Mouse (Mus musculus) myocyte (in vitro differentiated cells): ENCODE data around the gene Gm45140. TPM values are rescaled to one million over a fixed set of nuclear protein-coding genes. Genes with fewer than 3 reads are reported as not detected.

ENCODE experiments used
- H3K27me3 ChIP-seq: one replicate; pipeline ENCODE4 v1.6.1; 2011; ENCODE audit not compliant: control insufficient read depth, insufficient read depth, insufficient read length
- H3K36me3 ChIP-seq: one replicate; pipeline ENCODE4 v1.6.1; 2011; ENCODE audit not compliant: control insufficient read depth, insufficient read depth
- H3K4me2 ChIP-seq: one replicate; pipeline ENCODE4 v1.6.1; 2011; ENCODE audit warnings: low read depth, control low read depth
- H3K4me3 ChIP-seq: one replicate; pipeline ENCODE4 v1.5.1; 2011; ENCODE audit warnings: mild to moderate bottlenecking, control low read depth, moderate library complexity
- H3K79me2 ChIP-seq: one replicate; pipeline ENCODE4 v1.6.1; 2011; ENCODE audit not compliant: control insufficient read depth, insufficient read depth
- H3ac ChIP-seq: one replicate; pipeline ENCODE4 v1.6.1; 2011; ENCODE audit not compliant: control insufficient read depth, insufficient read length
- CEBPB ChIP-seq: IDR thresholded peaks from 2 replicates; pipeline ENCODE4 v1.6.1; 2011; ENCODE audit warnings: mild to moderate bottlenecking, moderate library complexity; ENCODE audit not compliant: poor library complexity, insufficient read depth, severe bottlenecking
- E2F4 ChIP-seq: IDR thresholded peaks from one replicate; pipeline ENCODE4 v1.6.1; 2011; ENCODE audit warnings: mild to moderate bottlenecking, control low read depth, moderate library complexity; ENCODE audit not compliant: insufficient read depth
- MAX ChIP-seq: IDR thresholded peaks from one replicate; pipeline ENCODE4 v1.6.1; 2011; ENCODE audit warnings: low read depth, mild to moderate bottlenecking, control low read depth
- MYOD1 ChIP-seq, 3 experiments: IDR thresholded peaks; one replicate each; pipeline ENCODE4 v1.6.1; 2011; ENCODE audit warnings: control low read depth in 2 of 3, low read depth in 2 of 3, mild to moderate bottlenecking in 2 of 3, moderate library complexity in 1 of 3; ENCODE audit not compliant: insufficient read length in 2 of 3, control insufficient read depth in 1 of 3
- MYOG ChIP-seq, 3 experiments: IDR thresholded peaks; one replicate each; pipeline ENCODE4 v1.6.1; 2011; ENCODE audit warnings: control low read depth in 2 of 3, low read depth in 2 of 3, mild to moderate bottlenecking in 2 of 3; ENCODE audit not compliant: insufficient read length in 2 of 3, control insufficient read depth in 1 of 3, insufficient read depth in 1 of 3
- POLR2A ChIP-seq: IDR thresholded peaks from one replicate; pipeline ENCODE4 v1.6.1; 2011; ENCODE audit warnings: low read depth, mild to moderate bottlenecking, control low read depth, moderate library complexity; ENCODE audit not compliant: insufficient read length
- POLR2AphosphoS2 ChIP-seq: IDR thresholded peaks from one replicate; pipeline ENCODE4 v1.6.1; 2011; ENCODE audit warnings: low read depth, control low read depth; ENCODE audit not compliant: insufficient read length
- REST ChIP-seq: IDR thresholded peaks from one replicate; pipeline ENCODE4 v1.6.1; 2011; ENCODE audit warnings: mild to moderate bottlenecking, control low read depth, moderate library complexity; ENCODE audit not compliant: insufficient read depth, insufficient read length
- SRF ChIP-seq: IDR thresholded peaks from one replicate; pipeline ENCODE4 v1.6.1; 2011; ENCODE audit warnings: low read depth; ENCODE audit not compliant: control insufficient read depth, insufficient read length
- TCF12 ChIP-seq: IDR thresholded peaks from one replicate; pipeline ENCODE4 v1.6.1; 2011; ENCODE audit warnings: mild to moderate bottlenecking, control low read depth; ENCODE audit not compliant: poor library complexity, insufficient read depth, severe bottlenecking
- TCF3 ChIP-seq: IDR thresholded peaks from one replicate; pipeline ENCODE4 v1.6.1; 2011; ENCODE audit warnings: low read depth, control low read depth; ENCODE audit not compliant: insufficient read length
- USF1 ChIP-seq: IDR thresholded peaks from one replicate; pipeline ENCODE4 v1.6.1; 2011; ENCODE audit warnings: low read depth, mild to moderate bottlenecking, control low read depth, moderate library complexity
- polyA plus RNA-seq: library from polyadenylated mRNA; unstranded; fragments of >200 nt; fragmentation: generic; extraction: Trizol; gene quantifications from one replicate; pipeline ENCODE4 v1.2.1, GENCODE M21; 2012; ENCODE audit warnings: missing spikeins

Gm45140 gene
- polyA plus RNA-seq, 1 experiment, result 2.6 TPM

- H3K4me2 ChIP-seq, result no peak overlapping the region
- no peaks in the 10 kb centered on the region for H3K79me2 ChIP-seq
- no peaks in the 10 kb centered on the region for H3K36me3 ChIP-seq
- no peak overlapping the region for H3ac ChIP-seq
- no peaks in the 10 kb centered on the region for H3K27me3 ChIP-seq
- no peak for TF ChIP-seq POLR2A
- no peak for TF ChIP-seq MYOD1 (IDR thresholded peaks at IDR 0.05; ENCODE audit: control insufficient read depth in 1 of 3, insufficient read length in 2 of 3, low read depth in 2 of 3)
- no peak for TF ChIP-seq MYOG (IDR thresholded peaks at IDR 0.05; ENCODE audit: control insufficient read depth in 1 of 3, insufficient read depth in 1 of 3, insufficient read length in 2 of 3, low read depth in 2 of 3)
- TF ChIP-seq POLR2AphosphoS2, result no peak
- no peak for TF ChIP-seq MAX
- no peak for TF ChIP-seq TCF12
- TF ChIP-seq E2F4, result no peak
- TF ChIP-seq SRF, result no peak
- TF ChIP-seq TCF3, result no peak
- TF ChIP-seq REST, result no peak
- no peak for TF ChIP-seq CEBPB
- H3K4me3 ChIP-seq, result no peak overlapping the region
Measured at GRCm38 (mm10) chr6:87779174-87780165, 56.1 kb downstream of the Gm45140 start.

- Histone ChIP-seq H3K79me2 (no peaks in the 10 kb centered on the region), H3K27me3 (no peaks in the 10 kb centered on the region), H3K36me3 (no peaks in the 10 kb centered on the region), H3K4me2 (no peak overlapping the region), H3ac (no peak overlapping the region), H3K4me3 (no peak overlapping the region)
- TF ChIP-seq TCF12, result no peak
- no peak for TF ChIP-seq REST
- TF ChIP-seq USF1, result no peak
- TF ChIP-seq MYOD1 (IDR thresholded peaks at IDR 0.05; ENCODE audit: control insufficient read depth in 1 of 3, insufficient read length in 2 of 3, low read depth in 2 of 3), result no peak
Measured at GRCm38 (mm10) chr6:87778294-87779173, 57.1 kb downstream of the Gm45140 start.

GRCm38 (mm10) chr6:87777842-87778241, 57.8 kb downstream of the Gm45140 start, which contains the start of gene Gp9:
Gp9 (plus strand) TSS chr6:87778072.
- Histone ChIP-seq H3K4me2 (no peak within 1 kb of the TSS), H3K36me3 (no peaks in the 10 kb centered on the region), H3K27me3 (no peaks in the 10 kb centered on the region), H3K4me3 (no peak within 1 kb of the TSS), H3K79me2 (no peaks in the 10 kb centered on the region), H3ac (no peak within 1 kb of the TSS)
- TF ChIP-seq MYOG (IDR thresholded peaks at IDR 0.05; ENCODE audit: control insufficient read depth in 1 of 3, insufficient read depth in 1 of 3, insufficient read length in 2 of 3, low read depth in 2 of 3) (no peak), E2F4 (no peak), TCF12 (no peak), POLR2AphosphoS2 (no peak), REST (no peak), POLR2A (no peak), CEBPB (no peak), SRF (no peak), MYOD1 (IDR thresholded peaks at IDR 0.05; ENCODE audit: control insufficient read depth in 1 of 3, insufficient read length in 2 of 3, low read depth in 2 of 3) (no peak), USF1 (no peak), TCF3 (no peak)

- Histone ChIP-seq H3K4me2 (no peak overlapping the region), H3K4me3 (no peak overlapping the region), H3K36me3 (no peaks in the 10 kb centered on the region), H3ac (no peak overlapping the region), H3K27me3 (no peaks in the 10 kb centered on the region), H3K79me2 (no peaks in the 10 kb centered on the region)
- TF ChIP-seq TCF12 (no peak), POLR2AphosphoS2 (no peak), USF1 (no peak), REST (no peak), CEBPB (no peak), SRF (no peak), MAX (no peak), MYOG (IDR thresholded peaks at IDR 0.05; ENCODE audit: control insufficient read depth in 1 of 3, insufficient read depth in 1 of 3, insufficient read length in 2 of 3, low read depth in 2 of 3) (no peak), E2F4 (no peak), MYOD1 (IDR thresholded peaks at IDR 0.05; ENCODE audit: control insufficient read depth in 1 of 3, insufficient read length in 2 of 3, low read depth in 2 of 3) (no peak), TCF3 (no peak), POLR2A (no peak)
Measured at GRCm38 (mm10) chr6:87776663-87777062, 58.9 kb downstream of the Gm45140 start.
